Mouse (Mus musculus) G1E-ER4 (cell line): ENCODE results near the gene Gcnt3. TPM values are rescaled to one million over a fixed set of nuclear protein-coding genes. Genes with fewer than 3 reads are reported as not detected.

Experiments
- GATA1 ChIP-seq: IDR thresholded peaks from one replicate; pipeline ENCODE4 v1.8.0; 2012; ENCODE audit warnings: low read length, inconsistent platforms
- polyA plus RNA-seq: library from polyadenylated mRNA; stranded (reverse); fragments of >175 nt; gene quantifications from 2 replicates; pipeline ENCODE4 v1.2.3, GENCODE M21; 2012

Gcnt3 gene
- polyA plus RNA-seq, 1 experiment = not detected

DNA sequence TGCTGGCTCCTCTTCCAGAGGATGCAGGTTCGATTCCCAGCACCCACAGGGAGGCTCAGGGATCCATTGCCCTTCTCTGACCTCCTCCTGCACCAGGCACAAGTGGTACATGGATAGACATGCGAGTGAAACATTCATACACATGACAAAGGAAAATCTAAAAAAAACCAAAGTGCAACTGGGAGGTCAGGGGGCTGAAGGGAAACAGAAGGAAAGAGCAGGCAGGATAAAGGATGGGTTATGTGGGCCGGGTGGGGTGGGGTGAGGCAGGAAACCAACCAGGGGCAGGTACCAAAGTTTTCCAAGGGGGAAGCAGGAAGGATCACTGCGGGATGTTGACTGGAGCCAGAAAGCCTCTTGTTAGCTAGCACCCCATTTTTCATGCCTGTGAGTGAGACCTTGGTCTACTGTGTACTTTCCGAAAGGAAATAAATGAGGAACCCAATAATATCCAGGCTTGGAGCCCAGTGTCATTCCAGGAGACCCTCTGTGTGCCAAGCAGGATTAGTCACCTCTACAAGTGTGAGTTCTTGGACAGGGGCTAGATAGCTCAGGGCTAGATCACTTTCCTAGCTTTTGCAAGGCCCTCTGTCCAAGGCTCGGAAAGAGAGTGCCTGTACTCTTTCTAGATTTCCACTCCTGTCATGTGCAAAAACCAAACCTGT, 11.0 kb upstream of the Gcnt3 start:
- TF ChIP-seq GATA1 = no peak

DNA sequence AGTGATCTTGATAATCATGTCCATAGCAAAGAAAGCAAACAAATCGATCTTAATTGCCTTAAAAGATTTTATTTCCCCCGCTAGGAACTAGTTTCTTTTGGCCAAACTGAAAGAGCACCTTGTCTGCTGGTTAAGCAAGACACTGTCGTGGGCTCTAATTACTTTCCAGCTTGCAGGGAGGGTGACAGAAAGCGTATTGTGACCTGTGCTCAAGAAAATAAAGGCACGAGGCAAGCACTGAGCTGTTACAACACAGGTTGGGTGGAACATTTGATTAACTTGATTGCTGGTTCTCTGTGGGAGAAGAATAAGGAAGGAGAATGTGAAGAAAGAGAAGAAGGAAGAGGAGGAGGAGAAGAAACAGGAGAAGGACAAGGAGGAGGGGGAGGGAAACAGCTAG, 10.4 kb upstream of the Gcnt3 start:
- TF ChIP-seq GATA1 = no peak

DNA sequence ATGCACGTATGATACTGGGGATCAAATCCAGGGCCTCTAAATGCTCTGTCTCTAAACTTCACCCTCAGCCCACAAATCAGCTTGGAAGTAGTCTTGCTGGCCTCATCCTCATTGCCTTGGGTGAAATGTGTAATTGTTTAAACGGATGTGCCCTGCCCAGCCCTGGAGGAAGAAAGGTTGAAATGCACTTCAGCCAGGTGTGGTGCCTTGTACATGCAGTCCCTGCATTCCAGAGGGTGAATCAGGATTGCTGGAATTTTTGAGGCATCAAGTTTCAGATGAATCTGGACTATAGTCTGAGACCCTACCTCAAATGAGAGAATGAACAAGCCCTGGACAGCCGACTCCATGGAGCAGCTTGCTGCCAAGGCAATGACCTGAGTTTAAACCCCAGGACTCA, 10.0 kb upstream of the Gcnt3 start:
- no peak for TF ChIP-seq GATA1

DNA sequence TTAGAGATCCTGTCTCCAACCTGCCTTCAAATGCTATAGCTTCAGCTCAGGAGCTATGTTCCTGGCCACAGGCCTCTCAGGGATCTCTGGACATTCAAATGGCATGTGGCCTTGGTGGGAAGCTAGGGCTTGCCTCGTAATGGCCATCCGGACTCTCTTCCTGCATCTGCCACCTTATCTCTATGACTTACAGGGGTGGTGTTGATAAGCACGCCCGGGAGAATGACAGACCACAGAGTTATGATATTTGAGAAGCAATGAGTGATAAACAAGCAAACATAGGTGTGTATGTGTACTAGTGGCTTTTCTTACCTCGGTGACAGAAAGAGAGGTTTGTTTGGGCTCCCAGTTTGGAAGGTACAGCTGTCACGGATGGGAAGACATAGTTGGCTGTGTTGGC, 8.4 kb upstream of the Gcnt3 start:
- TF ChIP-seq GATA1 = peak; percentile 58

DNA sequence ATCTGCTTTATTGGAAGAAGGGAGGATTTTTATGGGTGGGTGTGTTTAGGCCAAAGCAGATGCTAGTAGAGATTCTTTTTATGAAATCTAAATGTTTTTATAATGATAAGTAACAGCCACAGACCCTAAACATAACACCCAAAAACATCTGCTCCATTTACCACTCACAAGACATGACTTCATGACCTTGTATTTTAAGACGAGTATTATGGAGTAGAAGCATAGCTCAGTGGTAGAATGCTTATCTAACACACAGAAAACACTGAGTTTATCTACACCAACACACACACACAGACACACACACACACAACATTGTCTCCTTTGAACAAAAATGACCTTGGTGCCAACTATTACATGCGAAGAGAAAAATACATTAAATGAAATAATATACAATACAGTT, 7.0 kb upstream of the Gcnt3 start:
- no peak for TF ChIP-seq GATA1

DNA sequence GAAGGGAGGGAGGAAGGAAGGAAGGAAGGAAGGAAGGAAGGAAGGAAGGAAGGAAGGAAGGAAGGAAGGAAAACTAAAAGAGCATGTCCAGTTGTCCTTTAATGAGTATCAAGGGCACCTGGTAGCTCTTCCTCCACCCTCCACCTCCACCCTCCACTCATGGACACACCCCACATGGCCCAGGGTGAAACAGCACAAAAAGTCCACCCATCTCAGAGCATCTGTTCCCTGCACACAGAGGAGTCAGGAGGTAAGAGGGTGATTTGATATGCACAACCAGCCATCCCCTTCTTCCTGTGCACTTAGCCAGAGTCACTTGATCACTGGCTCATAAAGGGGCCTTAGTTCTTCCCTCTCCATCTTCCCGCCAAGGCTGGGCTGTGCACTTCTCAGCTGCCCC, 5.0 kb upstream of the Gcnt3 start:
- TF ChIP-seq GATA1 = no peak

DNA sequence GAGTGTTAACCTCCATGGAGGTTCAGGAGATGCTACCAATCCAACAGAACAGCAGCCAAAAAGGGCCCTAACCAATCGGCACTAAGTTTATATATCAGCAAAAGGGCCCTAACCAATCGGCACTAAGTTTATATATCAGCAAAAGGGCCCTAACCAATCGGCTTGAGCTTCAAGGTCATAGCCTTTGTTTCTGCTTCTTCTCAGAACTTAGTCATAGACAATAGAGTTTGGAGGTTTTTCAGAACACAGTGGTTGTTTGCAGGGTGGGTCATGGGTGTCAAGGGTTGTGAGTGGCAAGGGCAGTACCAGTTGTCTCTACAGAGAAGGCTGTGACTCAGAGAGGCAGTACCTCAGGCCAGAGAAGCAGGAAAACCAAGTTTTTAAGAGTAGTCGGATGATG, 4.2 kb upstream of the Gcnt3 start:
- no peak for TF ChIP-seq GATA1

DNA sequence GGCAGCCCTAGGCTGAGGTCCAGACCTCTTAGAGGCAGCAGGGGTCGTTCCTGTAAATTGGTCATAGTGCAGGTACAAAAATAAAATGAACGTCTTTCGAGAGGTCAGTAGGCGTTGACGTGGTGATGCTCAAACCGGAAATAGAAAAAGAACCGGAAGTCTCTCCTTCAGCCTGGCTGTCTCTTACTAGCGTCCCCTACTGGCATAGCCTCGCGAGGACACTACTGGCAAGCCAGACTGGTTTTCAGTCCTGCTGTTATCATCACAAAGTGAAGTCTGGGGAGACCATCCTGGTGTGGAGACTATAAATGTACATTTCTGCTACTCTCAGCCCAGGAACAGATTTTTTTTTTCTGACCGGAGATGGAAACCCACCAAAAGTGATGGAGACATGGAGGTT, 2.7 kb upstream of the Gcnt3 start:
- TF ChIP-seq GATA1 = no peak

DNA sequence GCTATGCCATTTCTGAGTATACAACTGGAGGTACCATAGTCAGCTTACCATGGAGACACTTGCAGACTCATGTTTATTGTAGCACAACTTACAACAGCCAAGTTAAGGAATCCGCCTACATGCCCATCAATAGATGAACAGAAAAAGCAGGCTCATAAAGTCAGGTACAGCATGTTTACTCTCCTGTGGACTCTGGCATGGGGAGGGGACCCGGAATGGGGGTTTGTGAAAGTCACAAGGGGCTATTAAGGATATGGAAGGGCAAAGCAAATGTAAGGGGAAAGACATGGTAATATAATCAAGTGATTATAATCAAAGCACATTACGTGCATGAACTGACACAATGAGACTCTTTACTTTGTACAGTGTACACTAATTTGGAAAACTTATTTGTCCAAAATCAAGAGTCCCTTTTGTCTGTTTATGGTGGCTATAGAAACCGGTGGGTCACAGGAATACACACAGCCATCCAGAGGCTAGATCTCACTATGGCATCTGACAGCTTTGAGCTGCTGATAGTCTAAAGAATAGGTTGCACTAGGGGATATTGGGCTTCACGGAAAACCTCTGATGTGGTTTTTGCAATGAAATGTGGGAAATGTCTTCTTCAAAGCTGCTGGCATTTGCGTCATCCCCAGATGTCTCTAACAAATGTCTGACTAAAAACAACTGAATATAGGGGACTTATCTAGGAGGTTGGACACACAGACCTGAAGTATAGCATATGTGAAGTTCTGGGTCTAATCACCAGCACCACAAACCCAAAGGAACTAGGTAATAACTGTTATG, 1.9 kb upstream of the Gcnt3 start:
- no peak for TF ChIP-seq GATA1

DNA sequence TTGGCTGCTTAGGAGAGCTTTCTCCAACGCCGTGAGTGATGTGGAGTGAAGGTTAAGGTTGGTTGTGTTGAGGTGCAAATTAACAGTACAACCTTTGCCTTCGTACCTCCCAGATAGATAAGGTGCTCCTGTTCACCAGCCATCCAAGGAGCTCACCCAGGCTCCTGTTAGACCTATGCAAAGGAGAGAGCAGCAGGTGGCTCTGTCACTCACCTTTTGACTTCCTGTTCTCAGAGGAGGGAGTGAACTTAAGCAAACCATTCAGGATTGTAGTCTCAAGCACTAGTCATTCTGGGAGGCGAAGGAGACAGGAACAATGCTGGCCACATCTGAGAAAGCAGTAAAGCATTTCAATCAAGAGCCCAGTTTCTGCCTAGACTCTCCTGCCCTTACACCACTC, 1.2 kb downstream of the Gcnt3 start:
- no peak for TF ChIP-seq GATA1

DNA sequence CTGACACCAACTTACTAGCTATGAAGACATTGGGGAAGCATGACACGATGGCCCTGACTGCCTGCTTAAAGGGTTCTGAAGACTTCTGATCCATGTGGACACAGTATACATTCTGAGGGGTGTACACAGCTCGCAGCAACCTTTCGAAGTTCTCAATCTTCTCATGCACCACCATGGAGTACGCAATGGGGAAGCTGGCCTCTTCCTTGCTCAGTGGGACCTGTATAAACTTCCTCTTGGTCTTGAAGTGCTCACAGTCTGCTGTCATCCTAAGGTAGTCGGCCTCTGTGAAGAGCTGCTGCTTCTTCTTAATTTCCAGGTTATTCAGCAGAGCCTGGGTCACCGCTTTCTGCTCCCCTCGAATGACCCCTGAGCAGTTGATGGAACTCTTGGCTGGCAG, 3.2 kb downstream of the Gcnt3 start:
- no peak for TF ChIP-seq GATA1

DNA sequence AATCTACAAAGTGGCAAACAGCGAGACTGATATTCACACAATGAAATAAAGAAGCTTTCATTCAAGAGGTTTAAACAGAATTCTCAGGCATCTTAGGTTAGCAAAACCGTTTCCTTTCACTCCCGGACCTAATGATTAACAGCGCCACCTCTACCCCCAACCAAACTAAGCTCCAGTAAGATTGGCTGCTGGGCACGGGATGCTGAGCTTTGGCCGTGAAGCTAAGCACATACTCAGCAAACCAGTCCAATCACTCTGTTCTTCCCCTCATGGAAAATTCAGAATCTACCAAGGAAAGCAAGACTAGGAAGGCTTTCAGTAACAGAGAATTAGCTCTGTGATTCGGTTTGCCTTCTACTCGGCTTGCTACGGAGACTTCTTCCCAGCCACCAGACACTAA, 4.8 kb downstream of the Gcnt3 start:
- TF ChIP-seq GATA1 = no peak

DNA sequence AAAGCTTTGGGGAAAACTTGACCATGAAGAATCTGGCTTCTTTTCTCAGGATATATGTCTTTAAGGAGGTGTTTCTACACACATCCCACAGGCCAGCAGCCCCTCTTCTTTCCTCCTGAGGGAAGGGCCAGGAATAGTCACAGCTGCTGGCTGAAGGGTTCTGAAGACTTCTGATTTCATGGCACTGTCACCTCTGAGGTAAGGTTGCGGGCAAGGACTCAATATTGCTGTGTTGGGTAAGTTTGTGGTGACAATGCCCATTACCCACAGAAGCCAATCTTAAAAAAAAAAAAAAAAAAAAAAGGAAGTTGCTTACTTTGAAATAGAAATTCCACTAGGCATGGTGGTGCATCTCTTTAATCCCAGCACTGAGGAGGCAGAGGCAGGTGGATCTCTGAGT, 5.7 kb downstream of the Gcnt3 start:
- no peak for TF ChIP-seq GATA1

DNA sequence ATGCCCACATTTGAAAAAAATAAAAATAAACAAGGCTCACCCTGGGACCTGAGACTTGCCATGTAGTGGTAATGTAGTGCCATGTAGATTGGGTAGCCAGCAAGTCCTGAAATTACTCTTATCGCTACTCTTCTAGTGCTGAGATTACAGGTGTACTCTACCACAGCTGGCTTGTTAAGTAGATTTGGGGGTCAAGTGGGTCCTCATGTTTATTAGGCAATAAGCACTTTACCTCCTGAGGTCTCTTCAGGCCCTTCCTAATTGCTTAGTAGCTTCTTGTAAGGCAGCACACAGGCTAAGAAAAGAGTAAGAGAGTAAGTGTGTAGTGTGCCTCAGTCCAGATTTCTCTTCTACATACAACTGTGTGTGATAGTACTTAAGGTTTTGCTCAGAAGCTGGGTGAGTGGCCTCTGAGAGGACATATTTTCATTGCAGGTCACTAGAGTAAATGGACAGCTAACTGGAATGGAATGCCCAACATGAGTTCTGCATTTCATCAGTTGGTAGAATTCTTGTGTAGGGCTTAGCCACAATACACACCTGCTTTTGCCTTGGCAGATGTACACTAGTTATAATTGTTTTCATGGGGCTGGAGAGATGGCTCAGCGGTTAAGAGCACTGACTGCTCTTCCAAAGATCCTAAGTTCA, 12.4 kb downstream of the Gcnt3 start:
- no peak for TF ChIP-seq GATA1

DNA sequence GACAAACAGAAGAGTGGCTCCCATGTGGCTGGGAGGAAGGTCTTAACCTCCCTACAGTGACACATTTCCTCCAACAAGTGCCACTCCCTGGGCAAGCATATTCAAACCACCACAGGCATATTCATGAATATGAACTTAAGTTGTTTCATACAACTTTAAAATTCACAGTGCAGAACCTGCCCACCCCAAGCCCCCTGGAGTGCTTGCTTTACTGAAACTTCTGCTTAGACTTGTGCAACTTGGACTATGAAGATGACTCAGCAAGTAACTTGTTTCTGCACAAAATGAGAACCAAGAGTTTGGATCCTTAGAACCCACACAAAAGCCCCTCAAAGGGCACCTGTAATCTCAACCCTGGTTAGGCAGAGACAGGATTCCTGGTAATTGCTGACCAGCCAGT, 13.2 kb downstream of the Gcnt3 start:
- TF ChIP-seq GATA1 = no peak

DNA sequence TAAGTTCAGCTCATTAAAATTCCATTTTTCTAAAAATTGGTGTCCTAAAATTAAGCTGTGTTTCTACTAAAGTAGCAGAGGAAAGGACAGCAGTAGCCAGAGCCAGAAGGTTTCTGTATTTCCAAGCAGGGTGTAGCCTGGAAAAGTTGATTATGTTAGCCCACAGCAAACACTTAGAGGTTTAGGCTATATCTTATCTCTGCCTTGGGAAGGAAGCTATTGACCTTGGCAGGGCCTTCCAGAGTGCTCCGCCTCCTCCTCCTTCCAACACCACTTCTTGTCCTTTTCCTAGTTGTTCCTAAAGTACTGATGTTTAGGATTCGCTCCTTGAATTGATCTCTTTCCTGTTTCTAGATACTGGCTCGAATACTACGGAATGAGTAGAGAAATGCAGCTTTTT, 15.8 kb downstream of the Gcnt3 start:
- TF ChIP-seq GATA1 = no peak

DNA sequence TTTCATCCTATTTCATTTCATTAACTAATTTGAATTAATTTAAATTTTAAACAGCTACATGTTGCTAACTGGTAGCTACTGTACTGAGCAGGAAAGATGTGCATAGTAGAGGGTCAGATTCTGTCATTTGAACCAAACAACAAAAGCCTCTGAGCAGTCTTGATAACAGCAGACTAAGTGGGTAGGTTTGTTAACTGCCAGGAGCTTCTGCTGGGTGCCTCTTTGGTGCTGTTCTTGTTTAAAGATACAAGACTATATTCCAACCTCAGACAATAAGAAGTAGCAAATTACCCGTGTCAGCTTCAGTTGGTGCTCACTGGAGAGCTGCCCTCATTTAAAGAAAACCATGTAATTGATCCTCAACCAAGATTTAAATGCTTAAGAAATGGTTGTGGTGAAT, 16.3 kb downstream of the Gcnt3 start:
- TF ChIP-seq GATA1 = no peak
